Mouse (Mus musculus): ENCODE results near the gene Grk3.

The Grk3 gene

GRCm38 (mm10) chr5:113015236-113016061 is at the start of gene Grk3:
Gene Grk3, minus strand, starts transcription at chr5:113015791.
- DNase-seq, result peak; percentile 49 to 52

- DNase-seq, result peak; percentile 44 to 68
These were observed 38.7 kb upstream of the Grk3 start for GRCm38 (mm10) chr5:113054308-113054707.

- DNase-seq, result no peak
These were observed 35.1 kb upstream of the Grk3 start for GRCm38 (mm10) chr5:113050581-113051185.

GRCm38 (mm10) chr5:113049876-113050275 is 34.3 kb upstream of the Grk3 start:
- no peak for DNase-seq

GRCm38 (mm10) chr5:113045511-113046273 is 30.1 kb upstream of the Grk3 start:
- no peak for DNase-seq

GRCm38 (mm10) chr5:113043531-113043930 is 27.9 kb upstream of the Grk3 start:
- no peak for DNase-seq

GRCm38 (mm10) chr5:113041567-113042071 is 26.0 kb upstream of the Grk3 start:
- no peak for DNase-seq

- no peak for DNase-seq
These were observed 25.2 kb upstream of the Grk3 start for GRCm38 (mm10) chr5:113040776-113041175.

GRCm38 (mm10) chr5:113038601-113039000 is 23.0 kb upstream of the Grk3 start:
- DNase-seq, result no peak

- DNase-seq, result no peak
These were observed 19.8 kb upstream of the Grk3 start for GRCm38 (mm10) chr5:113035094-113036047.

GRCm38 (mm10) chr5:113031201-113031754 is 15.7 kb upstream of the Grk3 start:
- DNase-seq, result no peak

- no peak for DNase-seq
These were observed 14.5 kb upstream of the Grk3 start for GRCm38 (mm10) chr5:113030082-113030481.

GRCm38 (mm10) chr5:113026706-113027105 is 11.1 kb upstream of the Grk3 start:
- no peak for DNase-seq

GRCm38 (mm10) chr5:113024154-113024764 is 8.7 kb upstream of the Grk3 start:
- DNase-seq, result peak; percentile 32 to 37

- DNase-seq, result no peak
These were observed 2.6 kb upstream of the Grk3 start for GRCm38 (mm10) chr5:113018190-113018589.

GRCm38 (mm10) chr5:113017004-113017403 is 1.4 kb upstream of the Grk3 start:
- no peak for DNase-seq

GRCm38 (mm10) chr5:113014808-113015235 is 769 bp downstream of the Grk3 start:
- no peak for DNase-seq

GRCm38 (mm10) chr5:113014111-113014807 is 1.3 kb downstream of the Grk3 start:
- DNase-seq, result no peak

- DNase-seq, result no peak
These were observed 3.7 kb downstream of the Grk3 start for GRCm38 (mm10) chr5:113011926-113012325.

- DNase-seq, result no peak
These were observed 6.3 kb downstream of the Grk3 start for GRCm38 (mm10) chr5:113009183-113009820.

Measured in spleen, adult 18-20 months (tissue).